ENCODE assay signal across 18 mouse cellular contexts in the genomic region with DNA sequence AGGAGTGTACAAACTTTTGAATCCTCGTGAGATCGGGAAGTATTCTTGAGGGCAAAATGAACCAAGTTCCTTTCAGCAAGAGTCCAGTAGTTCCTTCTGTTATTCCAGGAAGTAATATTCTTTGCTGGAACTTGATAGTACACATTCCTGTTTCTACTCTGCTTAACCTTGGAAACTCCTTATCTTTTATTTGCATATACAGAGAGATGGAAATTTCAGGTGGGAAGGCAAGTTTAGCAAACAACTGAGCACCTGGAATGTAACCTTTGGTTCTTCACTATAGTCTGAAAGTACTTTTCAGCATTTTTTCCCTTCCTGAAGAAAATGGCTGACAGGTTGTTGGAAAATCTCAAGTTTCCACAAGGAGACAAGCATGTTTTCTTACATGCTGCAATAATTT. TPM values are rescaled to one million over a fixed set of nuclear protein-coding genes. Genes with fewer than 3 reads are reported as not detected.
DNase-seq lines count a peak whose midpoint lies in the region; ATAC-seq and TF ChIP-seq lines count a peak whose summit lies in the region.
"Had no signal": no experiment of that assay in that cellular context is flagged by ENCODE, and none has a peak within 500 bp of the region (broad histone marks: within the 10 kb centered on the region; RNA-seq: fewer than 3 reads in every experiment).

No protein-coding gene starts in this region.

- no peak for ATAC-seq in heart, embryonic 15.5 days (replicated peaks; ENCODE audit: insufficient number of reproducible peaks, insufficient read depth, low FRiP score, low read depth)
- ATAC-seq in lung, embryonic 15.5 days (ENCODE audit: borderline replicate concordance, extremely low read depth, low FRiP score, low TSS enrichment) = no peak
- peak; percentile 16 for ATAC-seq in intestine, postnatal 0 days
- no peak for ATAC-seq in stomach, embryonic 16.5 days (ENCODE audit: insufficient read depth, low FRiP score)
- ATAC-seq: forebrain, embryonic 15.5 days; hindbrain, postnatal 0 days had no signal

- no peak overlapping the region for H3K9ac ChIP-seq in heart, embryonic 15.5 days
- H3K9ac ChIP-seq in lung, embryonic 15.5 days = no peak overlapping the region
- no peak overlapping the region for H3K9ac ChIP-seq in intestine, postnatal 0 days (ENCODE audit: low read depth, low read length)
- no peak overlapping the region for H3K9ac ChIP-seq in stomach, embryonic 16.5 days (ENCODE audit: low read length)
- H3K9ac ChIP-seq: forebrain, embryonic 15.5 days had no signal

- DNase-seq in heart, postnatal 4 days = no peak
- DNase-seq in lung, postnatal 10 days = no peak
- no peak for DNase-seq in left cerebral cortex, postnatal 25 days (ENCODE audit: low spot score in 2 of 2)
- no peak for DNase-seq in MN1 (ENCODE audit: low spot score)
- DNase-seq: adrenal gland, adult 8-10 months; cerebellum, adult 9-10 months; embryo, embryonic 11 days; heart, postnatal 36 days; kidney, postnatal 36 days; lung, adult 18-20 months; thymus, postnatal 36 days had no signal

- peak overlapping the region; percentile 27; the same call in 1 of the 2 replicates for H3K27ac ChIP-seq in heart, embryonic 15.5 days
- H3K27ac ChIP-seq in lung, embryonic 15.5 days = peak overlapping the region; percentile 94
- H3K27ac ChIP-seq in intestine, postnatal 0 days (ENCODE audit: low read depth, low read length) = peak overlapping the region; percentile 69
- peak overlapping the region; percentile 88 for H3K27ac ChIP-seq in stomach, embryonic 16.5 days (ENCODE audit: low read length)
- H3K27ac ChIP-seq: forebrain, embryonic 15.5 days; hindbrain, postnatal 0 days; midbrain, embryonic 10.5 days had no signal

- no peak for TF ChIP-seq CTCF in intestine, postnatal 0 days (IDR thresholded peaks at IDR 0.05; ENCODE audit: low read depth)

- peaks cover 24% of the 10 kb centered on the region for H3K4me1 ChIP-seq in heart, embryonic 15.5 days (replicated peaks)
- H3K4me1 ChIP-seq in lung, embryonic 15.5 days = peaks cover 15% of the 10 kb centered on the region
- peaks cover 7% of the 10 kb centered on the region; the same call in 1 of the 2 replicates for H3K4me1 ChIP-seq in intestine, postnatal 0 days (replicated peaks; ENCODE audit: control insufficient read depth, insufficient read depth, low read length)
- H3K4me1 ChIP-seq in stomach, embryonic 16.5 days (ENCODE audit: control insufficient read depth, insufficient read depth, low read length) = peaks cover 12% of the 10 kb centered on the region

- intact Hi-C loops in left cerebral cortex, postnatal 25 days (cut with DNase I) = no loop called here

- peaks cover 14% of the 10 kb centered on the region for H3K36me3 ChIP-seq in heart, embryonic 15.5 days
- H3K36me3 ChIP-seq in lung, embryonic 15.5 days = peaks cover 14% of the 10 kb centered on the region
- peaks cover 12% of the 10 kb centered on the region for H3K36me3 ChIP-seq in intestine, postnatal 0 days (ENCODE audit: control insufficient read depth, insufficient read depth)
- peaks cover 7% of the 10 kb centered on the region; the same call in 1 of the 2 replicates for H3K36me3 ChIP-seq in stomach, embryonic 16.5 days (ENCODE audit: control insufficient read depth, insufficient read depth, low read length)

- no peak overlapping the region for H3K4me3 ChIP-seq in heart, embryonic 15.5 days
- H3K4me3 ChIP-seq in lung, embryonic 15.5 days = no peak overlapping the region
- H3K4me3 ChIP-seq in intestine, postnatal 0 days (ENCODE audit: low read depth, low read length) = no peak overlapping the region
- H3K4me3 ChIP-seq in stomach, embryonic 16.5 days (replicated peaks; ENCODE audit: low read length) = no peak overlapping the region
- H3K4me3 ChIP-seq: forebrain, embryonic 15.5 days; midbrain, embryonic 10.5 days had no signal

- 48% methylated on average over 2 of the region's 2 CpGs for WGBS in heart, embryonic 15.5 days
- 54% methylated on average over 2 of the region's 2 CpGs for WGBS in lung, embryonic 15.5 days
- WGBS in intestine, postnatal 0 days = 42% methylated on average over 2 of the region's 2 CpGs
- WGBS in stomach, embryonic 16.5 days = 57% methylated on average over 2 of the region's 2 CpGs

- H3K4me2 ChIP-seq in heart, embryonic 15.5 days = no peak overlapping the region
- no peak overlapping the region for H3K4me2 ChIP-seq in lung, embryonic 15.5 days
- 0 out of 2 replicates have a peak overlapping the region, but pooled peaks have one; percentile 13 for H3K4me2 ChIP-seq in intestine, postnatal 0 days (replicated peaks; ENCODE audit: low read depth)
- H3K4me2 ChIP-seq in stomach, embryonic 16.5 days (ENCODE audit: low read depth, low read length) = peak overlapping the region; percentile 20; the same call in 1 of the 2 replicates
- H3K4me2 ChIP-seq: forebrain, embryonic 15.5 days had no signal

- H3K27me3 ChIP-seq in heart, embryonic 15.5 days = no peaks in the 10 kb centered on the region
- no peaks in the 10 kb centered on the region for H3K27me3 ChIP-seq in lung, embryonic 15.5 days
- no peaks in the 10 kb centered on the region for H3K27me3 ChIP-seq in intestine, postnatal 0 days (replicated peaks; ENCODE audit: control insufficient read depth, insufficient read depth, low read length)
- H3K27me3 ChIP-seq in stomach, embryonic 16.5 days (ENCODE audit: control insufficient read depth, insufficient read depth, low read length) = no peaks in the 10 kb centered on the region
- H3K27me3 ChIP-seq: forebrain, embryonic 15.5 days had no signal

- no peaks in the 10 kb centered on the region for H3K9me3 ChIP-seq in heart, embryonic 15.5 days (replicated peaks)
- no peaks in the 10 kb centered on the region for H3K9me3 ChIP-seq in lung, embryonic 15.5 days
- H3K9me3 ChIP-seq in intestine, postnatal 0 days (ENCODE audit: control insufficient read depth) = no peaks in the 10 kb centered on the region
- no peaks in the 10 kb centered on the region for H3K9me3 ChIP-seq in stomach, embryonic 16.5 days (replicated peaks; ENCODE audit: control insufficient read depth, low read length)
- H3K9me3 ChIP-seq: forebrain, embryonic 15.5 days; midbrain, embryonic 10.5 days had no signal

RNA-seq across cellular contexts. Expression of a gene that starts 2.3 kb away (rescaled TPM):
- 37.9 and 40.9 TPM in 2 replicates for polyA plus RNA-seq in heart, embryonic 15.5 days (2015; fragmentation: Nextera tagmentation; extraction: Ambion mirVana)
- 10 to 100 TPM; 15.3 to 16.1 TPM for total RNA-seq in heart, postnatal 4 days (2021)
- 84.3 and 92.5 TPM in 2 replicates for polyA plus RNA-seq in lung, embryonic 15.5 days (2015; fragmentation: Nextera tagmentation; extraction: Ambion mirVana)
- polyA plus RNA-seq in intestine, postnatal 0 days (2015; fragmentation: Nextera tagmentation; extraction: Ambion mirVana) = 12.2 and 14.6 TPM in 2 replicates
- polyA plus RNA-seq in stomach, embryonic 16.5 days (2015; fragmentation: Nextera tagmentation; extraction: Ambion mirVana) = 49.4 and 53.7 TPM in 2 replicates
- total RNA-seq in left cerebral cortex, postnatal 25 days (2021) = under 1 TPM; 0.78 to 0.89 TPM

RNA-seq across cellular contexts. Expression of a gene that starts 16.0 kb away (rescaled TPM):
- 11.1 and 12.2 TPM in 2 replicates for polyA plus RNA-seq in heart, embryonic 15.5 days (2015; fragmentation: Nextera tagmentation; extraction: Ambion mirVana)
- total RNA-seq in heart, postnatal 4 days (2021) = 10 to 100 TPM in 1 of 2 experiments, 1 to 10 TPM in 1; 7.9 to 10.9 TPM
- 14.1 and 16.7 TPM in 2 replicates for polyA plus RNA-seq in lung, embryonic 15.5 days (2015; fragmentation: Nextera tagmentation; extraction: Ambion mirVana)
- 9.3 and 10.5 TPM in 2 replicates for polyA plus RNA-seq in intestine, postnatal 0 days (2015; fragmentation: Nextera tagmentation; extraction: Ambion mirVana)
- 12.9 and 14.2 TPM in 2 replicates for polyA plus RNA-seq in stomach, embryonic 16.5 days (2015; fragmentation: Nextera tagmentation; extraction: Ambion mirVana)
- 10 to 100 TPM; 11.1 to 11.3 TPM for total RNA-seq in left cerebral cortex, postnatal 25 days (2021)

Comparison
In these comparisons a context has a peak if more than half of its experiments do, and no peak if none do; other contexts are left out.
1. H3K27ac ChIP-seq: peak in every context shown above with its lines; median percentile 94 in lung, embryonic 15.5 days; 88 in stomach, embryonic 16.5 days; 69 in intestine, postnatal 0 days; 27 in heart, embryonic 15.5 days.
2. H3K4me2 ChIP-seq: peak in intestine, postnatal 0 days (single experiment) and stomach, embryonic 16.5 days (single experiment); none in heart, embryonic 15.5 days (single experiment) and lung, embryonic 15.5 days (single experiment).